Mouse (Mus musculus): ENCODE data around the gene Ube2g2. TPM values are rescaled to one million over a fixed set of nuclear protein-coding genes. Genes with fewer than 3 reads are reported as not detected.
"Not testable (repeated sequence)": the region's sequence is repeated elsewhere in the genome, so short reads cannot be mapped to it uniquely, and the experiment has no call there.

Gene Ube2g2
- polyA plus RNA-seq, 1 experiment from 2014 or later: 65.0 TPM

- H3K27ac ChIP-seq; H3K4me1 ChIP-seq (replicated peaks); H3K9ac ChIP-seq; H3K4me3 ChIP-seq (replicated peaks); H3K36me3 ChIP-seq; H3K4me2 ChIP-seq (replicated peaks); ATAC-seq; H3K9me3 ChIP-seq: not testable (repeated sequence)
- WGBS: 80% methylated on average over 3 of the region's 3 CpGs
- H3K27me3 ChIP-seq (replicated peaks): peaks cover 19% of the 10 kb centered on the region
Observed at GRCm38 (mm10) chr10:77690356-77690807, 68.3 kb downstream of the Ube2g2 start, which contains the start of gene Gm19402. TSS of gene Gm19402 (minus strand) at chr10:77690757.

MicroRNAs within 50 kb of the gene (microRNA counts, 519-probe panel; counts per million panel counts)
- 97.1 counts per million, percentile 29 among the panel's probes with 10 or more counts for microRNA mmu-miR-1930

Other genes starting within 250 kb of the Ube2g2 start
- gene Adarb1, start 204.0 kb upstream of the Ube2g2 start, polyA plus RNA-seq (2015; fragmentation: Nextera tagmentation; extraction: Ambion mirVana): 4.4 and 5.8 TPM in 2 replicates
- gene Fam207a, start 106.5 kb upstream of the Ube2g2 start, polyA plus RNA-seq (2015; fragmentation: Nextera tagmentation; extraction: Ambion mirVana): 39.1 and 40.3 TPM in 2 replicates
- gene Itgb2, start 92.0 kb upstream of the Ube2g2 start, polyA plus RNA-seq (2015; fragmentation: Nextera tagmentation; extraction: Ambion mirVana): 3.2 and 3.7 TPM in 2 replicates
- 146 and 156 TPM in 2 replicates for gene Pttg1ip, start 40.6 kb upstream of the Ube2g2 start, polyA plus RNA-seq (2015; fragmentation: Nextera tagmentation; extraction: Ambion mirVana)
- gene Sumo3, start 16.2 kb upstream of the Ube2g2 start, polyA plus RNA-seq (2015; fragmentation: Nextera tagmentation; extraction: Ambion mirVana): 338 and 345 TPM in 2 replicates
- gene Gm49325, start 16.1 kb upstream of the Ube2g2 start, polyA plus RNA-seq (2015; fragmentation: Nextera tagmentation; extraction: Ambion mirVana): 4.1 and 5.4 TPM in 2 replicates
- 0.47 and 0.53 TPM in 2 replicates for gene Tspear, start 64.3 kb downstream of the Ube2g2 start, polyA plus RNA-seq (2015; fragmentation: Nextera tagmentation; extraction: Ambion mirVana)
- not detected in 2 replicates for gene Gm19402, start 68.5 kb downstream of the Ube2g2 start, polyA plus RNA-seq (2015; fragmentation: Nextera tagmentation; extraction: Ambion mirVana)
- not detected in 2 replicates for gene Gm9508, start 75.0 kb downstream of the Ube2g2 start, polyA plus RNA-seq (2015; fragmentation: Nextera tagmentation; extraction: Ambion mirVana)
- gene Gm10272, start 84.4 kb downstream of the Ube2g2 start, polyA plus RNA-seq (2015; fragmentation: Nextera tagmentation; extraction: Ambion mirVana): not detected in 2 replicates
- not detected in 2 replicates for gene Gm10024, start 89.2 kb downstream of the Ube2g2 start, polyA plus RNA-seq (2015; fragmentation: Nextera tagmentation; extraction: Ambion mirVana)
- gene Gm10142, start 93.5 kb downstream of the Ube2g2 start, polyA plus RNA-seq (2015; fragmentation: Nextera tagmentation; extraction: Ambion mirVana): not detected in 2 replicates
- not detected in 2 replicates for gene Krtap12-1, start 98.3 kb downstream of the Ube2g2 start, polyA plus RNA-seq (2015; fragmentation: Nextera tagmentation; extraction: Ambion mirVana)
- not detected in 2 replicates for gene Gm10100, start 104.2 kb downstream of the Ube2g2 start, polyA plus RNA-seq (2015; fragmentation: Nextera tagmentation; extraction: Ambion mirVana)
- gene Gm18596, start 120.4 kb downstream of the Ube2g2 start, polyA plus RNA-seq (2015; fragmentation: Nextera tagmentation; extraction: Ambion mirVana): not detected in 2 replicates
- gene Gm9736, start 129.1 kb downstream of the Ube2g2 start, polyA plus RNA-seq (2015; fragmentation: Nextera tagmentation; extraction: Ambion mirVana): not detected in 2 replicates
- not detected in 2 replicates for gene Gm3233, start 137.4 kb downstream of the Ube2g2 start, polyA plus RNA-seq (2015; fragmentation: Nextera tagmentation; extraction: Ambion mirVana)
- gene Gm3238, start 149.1 kb downstream of the Ube2g2 start, polyA plus RNA-seq (2015; fragmentation: Nextera tagmentation; extraction: Ambion mirVana): not detected in 2 replicates
- not detected in 2 replicates for gene Gm7138, start 154.7 kb downstream of the Ube2g2 start, polyA plus RNA-seq (2015; fragmentation: Nextera tagmentation; extraction: Ambion mirVana)
- gene Gm3250, start 160.3 kb downstream of the Ube2g2 start, polyA plus RNA-seq (2015; fragmentation: Nextera tagmentation; extraction: Ambion mirVana): not detected in 2 replicates
- not detected in 2 replicates for gene Gm7137, start 165.9 kb downstream of the Ube2g2 start, polyA plus RNA-seq (2015; fragmentation: Nextera tagmentation; extraction: Ambion mirVana)
- gene Gm9639, start 172.8 kb downstream of the Ube2g2 start, polyA plus RNA-seq (2015; fragmentation: Nextera tagmentation; extraction: Ambion mirVana): not detected in 2 replicates
- not detected in 2 replicates for gene Gm19668, start 176.9 kb downstream of the Ube2g2 start, polyA plus RNA-seq (2015; fragmentation: Nextera tagmentation; extraction: Ambion mirVana)
- not detected in 2 replicates for gene Gm9507, start 189.6 kb downstream of the Ube2g2 start, polyA plus RNA-seq (2015; fragmentation: Nextera tagmentation; extraction: Ambion mirVana)
- not detected in 2 replicates for gene Gm2696, start 192.4 kb downstream of the Ube2g2 start, polyA plus RNA-seq (2015; fragmentation: Nextera tagmentation; extraction: Ambion mirVana)
- not detected in 2 replicates for gene Krtap10-4, start 204.8 kb downstream of the Ube2g2 start, polyA plus RNA-seq (2015; fragmentation: Nextera tagmentation; extraction: Ambion mirVana)
- not detected in 2 replicates for gene Krtap10-10, start 213.7 kb downstream of the Ube2g2 start, polyA plus RNA-seq (2015; fragmentation: Nextera tagmentation; extraction: Ambion mirVana)
- not detected in 2 replicates for gene Gm36176, start 224.5 kb downstream of the Ube2g2 start, polyA plus RNA-seq (2015; fragmentation: Nextera tagmentation; extraction: Ambion mirVana)
- gene Gm10318, start 230.6 kb downstream of the Ube2g2 start, polyA plus RNA-seq (2015; fragmentation: Nextera tagmentation; extraction: Ambion mirVana): not detected in 2 replicates
- not detected in 2 replicates for gene Gm3285, start 239.7 kb downstream of the Ube2g2 start, polyA plus RNA-seq (2015; fragmentation: Nextera tagmentation; extraction: Ambion mirVana)

Data from intestine, embryonic 15.5 days (tissue).